Mouse (Mus musculus): ENCODE measurements around the gene 2510009E07Rik. TPM values are rescaled to one million over a fixed set of nuclear protein-coding genes. Genes with fewer than 3 reads are reported as not detected.
"Not testable (repeated sequence)": the region's sequence is repeated elsewhere in the genome, so short reads cannot be mapped to it uniquely, and the experiment has no call there.

2510009E07Rik gene
- polyA plus RNA-seq, 1 experiment from 2014 or later, result 21.3 TPM

- no peaks in the 10 kb centered on the region for H3K27me3 ChIP-seq
- no peaks in the 10 kb centered on the region for H3K36me3 ChIP-seq
- no peak for ATAC-seq (ENCODE audit: insufficient number of reproducible peaks, insufficient read depth, low FRiP score, low TSS enrichment, low read depth)
- no peak overlapping the region for H3K9ac ChIP-seq
- no peak overlapping the region for H3K4me3 ChIP-seq
- H3K27ac ChIP-seq, result no peak overlapping the region
- 50% methylated on average over 5 of the region's 5 CpGs for WGBS
- H3K4me1 ChIP-seq, result no peaks in the 10 kb centered on the region
- no peak overlapping the region for H3K4me2 ChIP-seq
- no peaks in the 10 kb centered on the region for H3K9me3 ChIP-seq
Observed at GRCm38 (mm10) chr16:21704691-21705090, 10.2 kb upstream of the 2510009E07Rik start.

GRCm38 (mm10) chr16:21702314-21702690, 7.8 kb upstream of the 2510009E07Rik start:
- Histone ChIP-seq H3K9ac (no peak overlapping the region), H3K36me3 (no peaks in the 10 kb centered on the region), H3K27ac (no peak overlapping the region), H3K4me1 (no peaks in the 10 kb centered on the region), H3K4me2 (peak overlapping the region; percentile 24; the same call in 1 of the 2 replicates), H3K27me3 (no peaks in the 10 kb centered on the region), H3K9me3 (no peaks in the 10 kb centered on the region), H3K4me3 (no peak overlapping the region)
- ATAC-seq (ENCODE audit: insufficient number of reproducible peaks, insufficient read depth, low FRiP score, low TSS enrichment, low read depth), result no peak
- 17% methylated on average over 3 of the region's 3 CpGs for WGBS

GRCm38 (mm10) chr16:21701611-21702313, 7.3 kb upstream of the 2510009E07Rik start:
- H3K27me3 ChIP-seq, result no peaks in the 10 kb centered on the region
- WGBS, result 32% methylated on average over 10 of the region's 10 CpGs

GRCm38 (mm10) chr16:21698136-21698535, 3.7 kb upstream of the 2510009E07Rik start:
- WGBS, result 73% methylated on average over 3 of the region's 3 CpGs
- no peak for ATAC-seq (ENCODE audit: insufficient number of reproducible peaks, insufficient read depth, low FRiP score, low TSS enrichment, low read depth)

More at GRCm38 (mm10) chr16:21701611-21702313, 7.3 kb upstream of the 2510009E07Rik start:
- Histone ChIP-seq H3K27ac (no peak overlapping the region), H3K9me3 (no peaks in the 10 kb centered on the region), H3K9ac (no peak overlapping the region), H3K4me3 (no peak overlapping the region), H3K4me1 (no peaks in the 10 kb centered on the region), H3K4me2 (0 out of 2 replicates have a peak overlapping the region, but pooled peaks have one; percentile 24), H3K36me3 (no peaks in the 10 kb centered on the region)
- ATAC-seq (ENCODE audit: insufficient number of reproducible peaks, insufficient read depth, low FRiP score, low TSS enrichment, low read depth), result no peak

GRCm38 (mm10) chr16:21696946-21697345, 2.5 kb upstream of the 2510009E07Rik start:
- no peaks in the 10 kb centered on the region for H3K27me3 ChIP-seq
- H3K36me3 ChIP-seq, result no peaks in the 10 kb centered on the region
- H3K9me3 ChIP-seq, result no peaks in the 10 kb centered on the region
- WGBS, result 76% methylated on average over 9 of the region's 9 CpGs
- H3K9ac ChIP-seq, result no peak overlapping the region
- peaks cover 20% of the 10 kb centered on the region for H3K4me1 ChIP-seq
- no peak overlapping the region for H3K4me3 ChIP-seq
- ATAC-seq (ENCODE audit: insufficient number of reproducible peaks, insufficient read depth, low FRiP score, low TSS enrichment, low read depth), result no peak
- no peak overlapping the region for H3K4me2 ChIP-seq
- no peak overlapping the region for H3K27ac ChIP-seq

More at GRCm38 (mm10) chr16:21698136-21698535, 3.7 kb upstream of the 2510009E07Rik start:
- H3K36me3 ChIP-seq, result no peaks in the 10 kb centered on the region
- no peaks in the 10 kb centered on the region for H3K9me3 ChIP-seq
- H3K27ac ChIP-seq, result no peak overlapping the region
- H3K9ac ChIP-seq, result no peak overlapping the region
- no peaks in the 10 kb centered on the region for H3K27me3 ChIP-seq
- no peak overlapping the region for H3K4me2 ChIP-seq
- no peak overlapping the region for H3K4me3 ChIP-seq
- peaks cover 8% of the 10 kb centered on the region for H3K4me1 ChIP-seq

- WGBS, result 1% methylated on average over 12 of the region's 12 CpGs
- no peaks in the 10 kb centered on the region for H3K36me3 ChIP-seq
- H3K27ac ChIP-seq, result no peak overlapping the region
- no peaks in the 10 kb centered on the region for H3K27me3 ChIP-seq
- ATAC-seq (ENCODE audit: insufficient number of reproducible peaks, insufficient read depth, low FRiP score, low TSS enrichment, low read depth), result peak; percentile 35; the same call in 1 of the 2 replicates
- H3K4me1 ChIP-seq, result peaks cover 23% of the 10 kb centered on the region
- H3K4me2 ChIP-seq, result peak overlapping the region; percentile 96
- peak overlapping the region; percentile 85 for H3K4me3 ChIP-seq
- no peaks in the 10 kb centered on the region for H3K9me3 ChIP-seq
- H3K9ac ChIP-seq, result peak overlapping the region; percentile 91
Observed at GRCm38 (mm10) chr16:21695242-21695578, 745 bp upstream of the 2510009E07Rik start.

GRCm38 (mm10) chr16:21693981-21694462, 443 bp downstream of the 2510009E07Rik start:
- Histone ChIP-seq H3K9ac (peak overlapping the region; percentile 91), H3K4me2 (peak overlapping the region; percentile 96), H3K27me3 (no peaks in the 10 kb centered on the region), H3K36me3 (no peaks in the 10 kb centered on the region), H3K4me1 (peaks cover 23% of the 10 kb centered on the region), H3K4me3 (peak overlapping the region; percentile 85), H3K27ac (peak overlapping the region; percentile 87), H3K9me3 (no peaks in the 10 kb centered on the region)
- ATAC-seq (ENCODE audit: insufficient number of reproducible peaks, insufficient read depth, low FRiP score, low TSS enrichment, low read depth), result peak; percentile 28
- WGBS, result under 1% methylated on average over 45 of the region's 45 CpGs

GRCm38 (mm10) chr16:21690216-21690755, 4.2 kb downstream of the 2510009E07Rik start:
- Histone ChIP-seq H3K9me3 (no peaks in the 10 kb centered on the region), H3K4me2 (no peak overlapping the region), H3K27ac (no peak overlapping the region), H3K4me3 (no peak overlapping the region), H3K27me3 (no peaks in the 10 kb centered on the region), H3K9ac (no peak overlapping the region), H3K36me3 (peaks cover 15% of the 10 kb centered on the region; the same call in 1 of the 2 replicates), H3K4me1 (peaks cover 18% of the 10 kb centered on the region)
- WGBS, result 41% methylated on average over 5 of the region's 5 CpGs
- ATAC-seq (ENCODE audit: insufficient number of reproducible peaks, insufficient read depth, low FRiP score, low TSS enrichment, low read depth), result no peak

- Histone ChIP-seq H3K27ac (no peak overlapping the region), H3K9me3 (no peaks in the 10 kb centered on the region), H3K9ac (no peak overlapping the region), H3K27me3 (no peaks in the 10 kb centered on the region), H3K36me3 (peaks cover 15% of the 10 kb centered on the region; the same call in 1 of the 2 replicates), H3K4me3 (no peak overlapping the region), H3K4me1 (peaks cover 16% of the 10 kb centered on the region), H3K4me2 (no peak overlapping the region)
- 83% methylated on average over 5 of the region's 5 CpGs for WGBS
- no peak for ATAC-seq (ENCODE audit: insufficient number of reproducible peaks, insufficient read depth, low FRiP score, low TSS enrichment, low read depth)
Observed at GRCm38 (mm10) chr16:21689141-21689540, 5.3 kb downstream of the 2510009E07Rik start.

GRCm38 (mm10) chr16:21687406-21687805, 7.1 kb downstream of the 2510009E07Rik start:
- Histone ChIP-seq H3K36me3 (peaks cover 22% of the 10 kb centered on the region), H3K9ac (no peak overlapping the region), H3K4me3 (no peak overlapping the region), H3K4me1 (peaks cover 8% of the 10 kb centered on the region), H3K27me3 (no peaks in the 10 kb centered on the region), H3K9me3 (peaks cover 8% of the 10 kb centered on the region; the same call in 1 of the 2 replicates), H3K27ac (no peak overlapping the region), H3K4me2 (no peak overlapping the region)
- 77% methylated on average over 5 of the region's 5 CpGs for WGBS
- no peak for ATAC-seq (ENCODE audit: insufficient number of reproducible peaks, insufficient read depth, low FRiP score, low TSS enrichment, low read depth)

- Histone ChIP-seq H3K27me3 (no peaks in the 10 kb centered on the region), H3K4me3 (no peak overlapping the region), H3K4me2 (no peak overlapping the region), H3K9ac (no peak overlapping the region), H3K9me3 (no peaks in the 10 kb centered on the region), H3K36me3 (peaks cover 14% of the 10 kb centered on the region), H3K27ac (no peak overlapping the region), H3K4me1 (no peaks in the 10 kb centered on the region)
- ATAC-seq (ENCODE audit: insufficient number of reproducible peaks, insufficient read depth, low FRiP score, low TSS enrichment, low read depth), result no peak
- 89% methylated on average over 7 of the region's 7 CpGs for WGBS
Observed at GRCm38 (mm10) chr16:21676791-21677190, 17.7 kb downstream of the 2510009E07Rik start.

- H3K27ac ChIP-seq; H3K27me3 ChIP-seq; H3K4me3 ChIP-seq; ATAC-seq (ENCODE audit: insufficient number of reproducible peaks, insufficient read depth, low FRiP score, low TSS enrichment, low read depth); H3K4me1 ChIP-seq; H3K9me3 ChIP-seq; H3K4me2 ChIP-seq; H3K9ac ChIP-seq: not testable (repeated sequence)
- WGBS, result 95% methylated on average over 1 of the region's 1 CpGs
- peaks cover 14% of the 10 kb centered on the region for H3K36me3 ChIP-seq
Observed at GRCm38 (mm10) chr16:21673651-21674050, 20.8 kb downstream of the 2510009E07Rik start.
